Mouse (Mus musculus) hindbrain, postnatal 0 days (tissue): ENCODE results near the gene Gm20403. TPM values are rescaled to one million over a fixed set of nuclear protein-coding genes. Genes with fewer than 3 reads are reported as not detected.

Source experiments
- ATAC-seq: fragments of 200-750 bp; cut with Nextera tagmentation; 2 replicates; pipeline ENCODE4 v1.8.0; 2017; ENCODE audit warnings: mild to moderate bottlenecking, moderate TSS enrichment, moderate library complexity
- DNase-seq: peaks from one replicate; pipeline ENCODE4 v3.0.0-alpha.2; 2015; ENCODE audit warnings: low spot score
- H3K27ac ChIP-seq: fragments of 300-500 bp; sonication (generic); 2 replicates; pipeline ENCODE4 v1.5.1; 2014; ENCODE audit warnings: mild to moderate bottlenecking
- H3K27me3 ChIP-seq: fragments of 300-500 bp; sonication (generic); 2 replicates; pipeline ENCODE4 v1.6.1; 2014; ENCODE audit warnings: low read length, mixed read lengths; ENCODE audit not compliant: insufficient read depth
- H3K36me3 ChIP-seq: fragments of 300-500 bp; sonication (generic); 2 replicates; pipeline ENCODE4 v1.6.1; 2014; ENCODE audit warnings: low read length, mixed read lengths; ENCODE audit not compliant: insufficient read depth
- H3K4me1 ChIP-seq: fragments of 300-500 bp; sonication (generic); 2 replicates; pipeline ENCODE4 v1.6.1; 2014; ENCODE audit warnings: antibody characterized with exemption, low read length, mixed read lengths; ENCODE audit not compliant: insufficient read depth
- H3K4me2 ChIP-seq: fragments of 300-500 bp; sonication (generic); 2 replicates; pipeline ENCODE4 v1.6.1; 2014; ENCODE audit warnings: low read depth, mild to moderate bottlenecking, low read length, moderate library complexity, mixed read lengths
- H3K4me3 ChIP-seq: fragments of 300-500 bp; sonication (generic); 2 replicates; pipeline ENCODE4 v1.5.1; 2014; ENCODE audit warnings: low read length
- H3K9ac ChIP-seq: fragments of 300-500 bp; sonication (generic); replicated peaks from 2 replicates; pipeline ENCODE4 v1.6.1; 2014; ENCODE audit warnings: mild to moderate bottlenecking, low read length, moderate library complexity, mixed read lengths
- H3K9me3 ChIP-seq: fragments of 300-500 bp; sonication (generic); 2 replicates; pipeline ENCODE4 v1.6.1; 2016; ENCODE audit warnings: low read length, mixed read lengths
- CTCF ChIP-seq: IDR thresholded peaks from 2 replicates; pipeline ENCODE4 v1.5.1; 2016; ENCODE audit warnings: antibody characterized with exemption, control low read depth, low read depth
- WGBS: fragments of 180-500 bp; shearing (Covaris S2); extraction: QIAGEN DNeasy Blood & Tissue Kit; methylation state at CpG from one replicate; pipeline ENCODE4 v1.1.7; 2014; 5-methylcytosine and 5-hydroxymethylcytosine counted together
- polyA plus RNA-seq: library from polyadenylated mRNA; unstranded; fragments of >200 nt; fragmentation: Nextera tagmentation; extraction: Ambion mirVana; gene quantifications from 2 replicates; pipeline ENCODE4 v1.2.1, GENCODE M21; 2015
- total RNA-seq: library from RNA; depleted of rRNA; stranded (reverse); fragments of >200 nt; gene quantifications from 2 replicates; pipeline ENCODE4 v1.2.3, GENCODE M21; 2014

Gene Gm20403
- total and polyA plus RNA-seq, 2 experiments from 2014 or later: not detected

GRCm38 (mm10) chr12:54993246-54994067, 7.1 kb upstream of the Gm20403 start:
- Histone ChIP-seq H3K4me1 (no peaks in the 10 kb centered on the region), H3K4me2 (no peak overlapping the region), H3K36me3 (no peaks in the 10 kb centered on the region), H3K4me3 (no peak overlapping the region), H3K9ac (no peak overlapping the region), H3K9me3 (no peaks in the 10 kb centered on the region), H3K27ac (no peak overlapping the region), H3K27me3 (no peaks in the 10 kb centered on the region)
- no peak for DNase-seq
- WGBS: 70% methylated on average over 16 of the region's 16 CpGs
- no peak for ATAC-seq
- TF ChIP-seq CTCF: no peak

- H3K4me1 ChIP-seq: no peaks in the 10 kb centered on the region
- no peak overlapping the region for H3K4me2 ChIP-seq
- no peaks in the 10 kb centered on the region for H3K36me3 ChIP-seq
- H3K9ac ChIP-seq: no peak overlapping the region
- H3K9me3 ChIP-seq: no peaks in the 10 kb centered on the region
- no peak overlapping the region for H3K4me3 ChIP-seq
- H3K27me3 ChIP-seq: no peaks in the 10 kb centered on the region
- DNase-seq (no peak), ATAC-seq (no peak)
- no peak overlapping the region for H3K27ac ChIP-seq
- TF ChIP-seq CTCF: no peak
- 96% methylated on average over 3 of the region's 3 CpGs for WGBS
Observed at GRCm38 (mm10) chr12:54992814-54993213, 6.5 kb upstream of the Gm20403 start.

- DNase-seq (no peak), ATAC-seq (no peak)
- Histone ChIP-seq H3K27ac (no peak overlapping the region), H3K9ac (no peak overlapping the region), H3K27me3 (no peaks in the 10 kb centered on the region), H3K4me1 (no peaks in the 10 kb centered on the region), H3K4me2 (no peak overlapping the region), H3K9me3 (no peaks in the 10 kb centered on the region), H3K4me3 (no peak overlapping the region), H3K36me3 (no peaks in the 10 kb centered on the region)
- TF ChIP-seq CTCF: no peak
- 94% methylated on average over 4 of the region's 4 CpGs for WGBS
Observed at GRCm38 (mm10) chr12:54988323-54988850, 2.1 kb upstream of the Gm20403 start.

GRCm38 (mm10) chr12:54987156-54987555, 827 bp upstream of the Gm20403 start:
- 87% methylated on average over 2 of the region's 2 CpGs for WGBS
- Histone ChIP-seq H3K27me3 (no peaks in the 10 kb centered on the region), H3K9ac (no peak overlapping the region), H3K4me3 (no peak overlapping the region), H3K4me2 (no peak overlapping the region), H3K4me1 (no peaks in the 10 kb centered on the region), H3K27ac (no peak overlapping the region), H3K9me3 (no peaks in the 10 kb centered on the region), H3K36me3 (no peaks in the 10 kb centered on the region)
- DNase-seq (no peak), ATAC-seq (no peak)
- TF ChIP-seq CTCF: no peak

- H3K9ac ChIP-seq: peak overlapping the region; percentile 79
- H3K4me2 ChIP-seq: peak overlapping the region; percentile 94
- H3K27ac ChIP-seq: peak overlapping the region; percentile 81
- H3K4me3 ChIP-seq: peak overlapping the region; percentile 91
- WGBS: under 1% methylated on average over 57 of the region's 117 CpGs
- TF ChIP-seq CTCF: no peak
- H3K36me3 ChIP-seq: no peaks in the 10 kb centered on the region
- no peaks in the 10 kb centered on the region for H3K9me3 ChIP-seq
- ATAC-seq (peak; percentile 69), DNase-seq (peak; percentile 59)
- H3K4me1 ChIP-seq: no peaks in the 10 kb centered on the region
- no peaks in the 10 kb centered on the region for H3K27me3 ChIP-seq
Observed at GRCm38 (mm10) chr12:54985257-54986051, 875 bp downstream of the Gm20403 start.

- H3K4me3 ChIP-seq: peak overlapping the region; percentile 91
- no peaks in the 10 kb centered on the region for H3K36me3 ChIP-seq
- DNase-seq: peak; percentile 71
- H3K4me2 ChIP-seq: peak overlapping the region; percentile 94
- no peaks in the 10 kb centered on the region for H3K9me3 ChIP-seq
- no peaks in the 10 kb centered on the region for H3K4me1 ChIP-seq
- H3K27ac ChIP-seq: peak overlapping the region; percentile 81
- TF ChIP-seq CTCF: no peak
- WGBS: under 1% methylated on average over 42 of the region's 42 CpGs
- H3K27me3 ChIP-seq: no peaks in the 10 kb centered on the region
- H3K9ac ChIP-seq: peak overlapping the region; percentile 79
- peak; percentile 87 for ATAC-seq
Observed at GRCm38 (mm10) chr12:54984701-54985256, 1.6 kb downstream of the Gm20403 start.
